Mouse (Mus musculus) megakaryocyte, embryonic 14.5 days (primary cell): ENCODE data around the gene 1110008P14Rik.

ENCODE experiments used
- FLI1 ChIP-seq: IDR thresholded peaks from 2 replicates; pipeline ENCODE4 v1.6.1; 2012; ENCODE audit warnings: low read length, inconsistent platforms, mixed read lengths
- GATA1 ChIP-seq: IDR thresholded peaks from 3 replicates; pipeline ENCODE4 v1.6.1; 2012; ENCODE audit warnings: mixed read lengths, low read length, inconsistent platforms, borderline replicate concordance

- TF ChIP-seq FLI1 (no peak), GATA1 (no peak)
Measured at GRCm38 (mm10) chr2:32428262-32428722, 46.6 kb upstream of the 1110008P14Rik start.
